27 mouse cellular contexts compared by ENCODE assay signal in the genomic region with DNA sequence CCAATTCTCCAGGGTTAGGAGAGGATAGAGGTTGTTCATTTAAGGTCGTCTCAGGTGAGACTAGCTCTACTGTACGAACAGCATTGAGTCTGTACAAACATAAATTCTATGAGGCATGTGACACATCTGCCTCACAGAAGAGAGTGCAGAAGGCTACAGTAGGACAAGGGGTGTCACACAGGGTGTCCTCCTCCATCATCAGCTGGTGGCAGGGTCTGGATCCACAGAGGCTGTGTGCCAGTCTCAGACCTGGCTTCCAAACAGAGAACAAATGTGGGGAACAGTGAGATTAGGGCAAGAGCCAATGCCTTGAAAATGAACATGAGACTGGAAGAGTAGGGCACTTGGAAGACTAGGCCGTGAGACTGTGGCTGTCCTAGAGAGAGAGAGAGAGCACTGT.
"Had no signal": no experiment of that assay in that cellular context is flagged by ENCODE, and none has a peak within 500 bp of the region (broad histone marks: within the 10 kb centered on the region; RNA-seq: fewer than 3 reads in every experiment).

No protein-coding gene starts in this region.

- DNase-seq: forebrain, postnatal 0 days; gastrocnemius, postnatal 14 days; gastrocnemius, postnatal 36 days; heart, adult 18-20 months; heart, postnatal 14 days; heart, postnatal 36 days; kidney, adult 11 months; kidney, adult 2 months; kidney, adult 9 months; kidney, postnatal 14 days; kidney, postnatal 36 days; layer of hippocampus, adult 9-11 months; layer of hippocampus, postnatal 36 days; left cerebral cortex, postnatal 4 days; liver had no signal

- H3K9ac ChIP-seq: forebrain, postnatal 0 days; heart, embryonic 13.5 days; heart, embryonic 15.5 days; hindbrain, embryonic 13.5 days; hindbrain, embryonic 15.5 days; kidney, embryonic 15.5 days; limb, embryonic 12.5 days had no signal

- H3K9me3 ChIP-seq: heart, embryonic 13.5 days; heart, embryonic 15.5 days; hindbrain, embryonic 13.5 days; hindbrain, embryonic 15.5 days; kidney, embryonic 15.5 days; limb, embryonic 12.5 days had no signal

- H3K27ac ChIP-seq: heart, embryonic 13.5 days; heart, embryonic 15.5 days; hindbrain, embryonic 13.5 days; hindbrain, embryonic 15.5 days; hindbrain, postnatal 0 days; kidney, embryonic 15.5 days; kidney, postnatal 0 days; limb, embryonic 12.5 days had no signal

- H3K4me1 ChIP-seq: hindbrain, embryonic 13.5 days; hindbrain, embryonic 15.5 days had no signal

- H3K4me3 ChIP-seq: heart, embryonic 13.5 days; heart, embryonic 15.5 days; hindbrain, embryonic 13.5 days; hindbrain, embryonic 15.5 days; kidney, embryonic 15.5 days; limb, embryonic 12.5 days had no signal

- ATAC-seq: forebrain, postnatal 0 days; hindbrain, postnatal 0 days; inflammation-experienced regulatory T-cells, adult 6 months; intestine, embryonic 16.5 days had no signal

- H3K36me3 ChIP-seq: heart, embryonic 13.5 days; heart, embryonic 15.5 days; hindbrain, embryonic 13.5 days; hindbrain, embryonic 15.5 days; kidney, embryonic 15.5 days; limb, embryonic 12.5 days had no signal

- H3K4me2 ChIP-seq: heart, embryonic 11.5 days; heart, embryonic 13.5 days; heart, embryonic 15.5 days; hindbrain, embryonic 13.5 days; hindbrain, embryonic 15.5 days; kidney, embryonic 15.5 days; limb, embryonic 12.5 days; liver, embryonic 11.5 days had no signal

- H3K27me3 ChIP-seq: heart, embryonic 15.5 days had no signal
